ENCODE assay signal across 17 mouse cellular contexts in the genomic region with DNA sequence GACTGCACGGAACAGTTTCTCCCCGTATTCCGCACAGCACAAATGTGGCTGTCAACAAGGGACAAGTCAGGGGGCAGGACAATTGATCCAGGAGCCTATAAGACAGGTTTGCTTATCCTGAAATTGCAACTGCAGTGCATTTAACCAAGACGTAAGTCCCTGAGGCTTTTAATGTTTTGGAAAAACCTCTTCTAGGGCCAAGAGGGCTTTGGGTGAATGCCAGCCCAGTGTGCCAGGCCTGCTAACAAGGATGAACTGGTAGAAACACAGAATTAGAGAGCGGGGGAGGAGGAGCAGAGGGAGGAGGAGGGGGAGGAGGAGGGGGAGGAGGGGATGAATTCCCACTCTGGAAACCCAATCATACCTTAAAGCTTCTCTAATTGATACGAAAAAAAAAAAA. TPM values are rescaled to one million over a fixed set of nuclear protein-coding genes. Genes with fewer than 3 reads are reported as not detected.
DNase-seq lines count a peak whose midpoint lies in the region; TF ChIP-seq lines count a peak whose summit lies in the region.
"Had no signal": no experiment of that assay in that cellular context is flagged by ENCODE, and none has a peak within 500 bp of the region (broad histone marks: within the 10 kb centered on the region; RNA-seq: fewer than 3 reads in every experiment).

No protein-coding gene starts in this region.

- intact Hi-C loops in heart, postnatal 10 days (cut with DNase I): no loop called here

- H3K27me3 ChIP-seq in heart, embryonic 10.5 days (ENCODE audit: insufficient read depth, poor library complexity, severe bottlenecking): no peaks in the 10 kb centered on the region
- H3K27me3 ChIP-seq: embryonic facial prominence, embryonic 15.5 days; hindbrain, embryonic 12.5 days; limb, embryonic 12.5 days had no signal

- no peaks in the 10 kb centered on the region for H3K9me3 ChIP-seq in heart, embryonic 10.5 days
- H3K9me3 ChIP-seq: embryonic facial prominence, embryonic 15.5 days; hindbrain, embryonic 12.5 days; limb, embryonic 12.5 days had no signal

- no peak for TF ChIP-seq POLR2A in brain, embryonic 14.5 days (IDR thresholded peaks at IDR 0.05; ENCODE audit: borderline replicate concordance, extremely low read depth, insufficient read depth, insufficient read length, poor library complexity, severe bottlenecking)

- DNase-seq in adrenal gland, postnatal 14 days: peak; percentile 53
- no peak for DNase-seq in adrenal gland, postnatal 4 days (ENCODE audit: low spot score in 2 of 2)
- DNase-seq in heart, postnatal 10 days: peak; percentile 24 to 30
- no peak for DNase-seq in heart, embryonic 10.5 days (ENCODE audit: low spot score)
- DNase-seq in lung, postnatal 14 days: peak; percentile 27
- no peak for DNase-seq in lung, adult 18-20 months
- DNase-seq in brain, embryonic 14.5 days (ENCODE audit: low read depth): peak; percentile 87
- no peak for DNase-seq in frontal cortex, postnatal 10 days (ENCODE audit: low spot score in 2 of 2)
- DNase-seq: heart, adult 11 months; kidney, adult 9 months; layer of hippocampus, adult 9-11 months; thymus, adult 18-20 months had no signal

- TF ChIP-seq CTCF in brain, embryonic 14.5 days (IDR thresholded peaks at IDR 0.05; ENCODE audit: borderline replicate concordance, extremely low read depth, insufficient read depth, insufficient read length): no peak

- 79% methylated on average over 6 of the region's 6 CpGs for WGBS in heart, embryonic 10.5 days

- no peaks in the 10 kb centered on the region for H3K4me1 ChIP-seq in heart, embryonic 10.5 days

- H3K36me3 ChIP-seq in heart, embryonic 10.5 days: peaks cover 12% of the 10 kb centered on the region; the same call in 1 of the 2 replicates
- H3K36me3 ChIP-seq: embryonic facial prominence, embryonic 15.5 days; hindbrain, embryonic 12.5 days; limb, embryonic 12.5 days had no signal

- no peak overlapping the region for H3K27ac ChIP-seq in heart, embryonic 10.5 days
- H3K27ac ChIP-seq: embryonic facial prominence, embryonic 15.5 days; hindbrain, embryonic 12.5 days; limb, embryonic 12.5 days; macrophage had no signal

- no peak overlapping the region for H3K4me3 ChIP-seq in heart, embryonic 10.5 days
- H3K4me3 ChIP-seq: embryonic facial prominence, embryonic 15.5 days; hindbrain, embryonic 12.5 days; limb, embryonic 12.5 days; myocyte had no signal

RNA-seq across cellular contexts. Expression of a gene that starts 11.4 kb away (rescaled TPM):
- 18.5 and 23.4 TPM in 2 replicates for total RNA-seq in adrenal gland, postnatal 14 days (2021)
- 10 to 100 TPM; 23.0 to 27.5 TPM for total RNA-seq in adrenal gland, postnatal 4 days (2021)
- total RNA-seq in heart, postnatal 10 days (2021): 10 to 100 TPM in 1 of 2 experiments, 1 to 10 TPM in 1; 8.6 to 11.5 TPM
- 33.7 and 49.0 TPM in 2 replicates for polyA plus RNA-seq in heart, embryonic 10.5 days (2016; fragmentation: Nextera tagmentation; extraction: Ambion mirVana)
- polyA plus RNA-seq in brain, embryonic 14.5 days (2012; rRNA removed): 9.2 and 12.2 TPM in 2 replicates

Comparison
In these comparisons a context has a peak if more than half of its experiments do, and no peak if none do; other contexts are left out.
1. DNase-seq: peak in adrenal gland, postnatal 14 days (single experiment), heart, postnatal 10 days (2 of 2), lung, postnatal 14 days (single experiment) and brain, embryonic 14.5 days (single experiment); none in adrenal gland, postnatal 4 days (0 of 2), heart, embryonic 10.5 days (single experiment), lung, adult 18-20 months (0 of 2) and frontal cortex, postnatal 10 days (0 of 2).